Mouse (Mus musculus): ENCODE results near the gene Il18r1.
A peak's percentile ranks its signal among the peaks of the same experiment; 100 is the strongest.

Il18r1 gene

DNA sequence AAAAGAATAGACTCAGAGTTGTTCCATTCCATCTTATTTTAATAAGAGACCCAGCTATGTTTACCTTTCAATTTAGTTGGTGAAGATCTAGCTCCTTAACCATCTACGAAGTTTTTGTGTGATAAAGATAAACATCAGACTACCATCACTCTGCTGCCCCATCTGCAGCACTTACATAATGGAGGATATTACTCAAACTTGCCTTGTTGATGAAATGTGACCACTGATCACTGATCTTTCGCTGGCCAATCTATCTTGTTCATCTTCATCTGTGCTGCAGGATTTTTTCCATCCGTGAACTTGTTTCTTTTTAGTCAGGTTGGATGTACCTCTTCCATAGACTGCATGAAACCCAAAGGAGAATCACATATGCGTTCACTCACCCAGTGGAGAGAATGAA lies 29.2 kb downstream of the Il18r1 start:
- DNase-seq (ENCODE audit: low read depth, low spot score), result no peak

DNA sequence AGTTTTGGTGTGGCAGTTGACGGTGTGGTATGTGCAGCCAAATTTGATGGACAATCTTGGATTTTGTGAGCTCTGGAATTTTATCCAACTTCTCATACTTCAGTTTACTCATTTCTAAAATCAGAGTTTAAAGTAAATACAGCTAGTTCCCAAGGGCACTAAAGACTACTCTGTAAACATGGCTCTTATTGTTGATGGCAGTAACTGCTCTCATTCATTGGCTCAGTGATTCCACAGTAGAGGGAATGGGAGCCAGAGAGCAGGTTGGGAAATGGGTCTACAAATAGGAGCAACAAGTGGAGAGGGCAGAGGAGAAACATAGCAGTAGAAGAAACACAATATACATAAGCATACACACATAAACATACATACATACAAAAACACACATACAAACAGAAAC lies 34.4 kb downstream of the Il18r1 start:
- DNase-seq (ENCODE audit: low read depth, low spot score), result no peak

DNA sequence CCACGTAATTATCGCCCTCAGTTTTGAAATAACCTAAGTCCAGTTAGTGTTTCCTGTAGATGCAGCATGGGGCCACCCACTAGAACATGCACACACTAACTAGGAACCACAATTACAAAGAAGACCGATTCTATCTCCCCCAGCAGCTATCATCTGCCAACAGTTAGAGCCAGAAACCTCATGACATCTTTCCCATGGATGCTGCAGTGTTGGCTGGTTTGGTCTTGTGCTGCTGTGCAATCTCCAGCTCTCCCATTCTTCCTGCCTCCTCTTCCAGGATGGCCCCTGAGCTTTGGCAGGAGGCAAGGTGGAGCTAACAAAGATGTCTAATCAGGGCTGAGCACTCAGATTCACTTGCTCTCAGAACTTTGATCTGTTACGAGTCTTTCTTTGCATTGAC lies 35.8 kb downstream of the Il18r1 start:
- DNase-seq (ENCODE audit: low read depth, low spot score), result no peak

DNA sequence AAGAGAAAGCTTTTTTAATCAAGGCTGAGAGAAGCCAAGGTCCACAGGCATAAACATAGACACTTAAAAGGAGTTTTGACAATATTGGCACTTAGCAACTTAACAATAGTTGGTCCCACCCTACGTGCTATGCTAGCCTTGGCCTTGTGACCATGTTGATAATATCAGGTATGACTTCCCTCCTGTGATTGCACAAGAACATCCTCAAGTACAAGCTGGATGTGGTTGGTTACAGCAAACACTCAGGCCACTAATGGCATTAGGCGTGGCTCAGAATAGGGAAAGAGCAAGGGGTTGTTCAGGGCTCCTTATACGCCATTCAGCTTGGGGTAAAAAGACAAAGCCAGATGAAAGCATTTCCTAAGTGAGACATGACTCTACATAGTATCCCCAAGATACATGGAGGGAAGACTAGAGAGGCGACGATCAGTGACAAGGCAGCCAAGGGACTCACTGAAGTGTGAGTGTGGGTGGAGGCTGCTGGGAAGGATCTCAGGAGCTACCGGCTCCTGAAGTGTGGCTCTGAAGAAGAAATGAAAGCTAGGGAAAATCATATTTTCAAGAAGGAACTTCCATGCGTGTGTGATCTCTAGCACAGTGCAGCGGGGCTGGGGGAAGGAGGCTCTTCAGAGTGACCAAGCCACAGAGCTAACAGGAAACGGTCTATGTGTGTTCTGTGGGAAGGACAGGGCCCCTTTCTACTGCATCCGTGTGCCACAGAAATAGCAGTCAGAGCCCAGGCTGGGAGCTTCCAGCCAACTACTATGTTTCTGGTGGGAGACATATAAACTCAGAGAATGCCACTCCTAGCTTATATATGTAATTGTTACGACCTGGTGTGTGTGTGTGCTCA lies 36.4 kb downstream of the Il18r1 start:
- DNase-seq (ENCODE audit: low read depth, low spot score), result no peak

DNA sequence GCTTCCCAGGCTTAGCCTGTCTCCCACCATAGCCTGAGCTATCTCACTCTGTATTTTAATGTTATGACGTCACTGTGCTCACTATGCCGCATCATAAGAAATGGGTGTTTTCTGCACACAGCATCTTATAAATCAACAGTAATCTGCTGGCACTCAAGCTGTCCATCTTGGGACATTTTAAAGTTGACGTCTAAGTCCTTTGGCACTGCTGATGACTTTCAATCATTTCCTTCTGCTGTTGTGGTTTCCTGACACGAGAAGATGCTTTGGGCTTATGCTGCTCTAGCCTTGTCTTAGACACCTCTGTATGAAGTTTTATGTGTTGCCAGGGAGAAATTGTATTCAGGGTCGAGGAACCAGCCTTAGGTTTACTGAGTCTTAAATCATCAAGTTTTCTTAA lies 39.2 kb downstream of the Il18r1 start:
- DNase-seq (ENCODE audit: low read depth, low spot score), result no peak

DNA sequence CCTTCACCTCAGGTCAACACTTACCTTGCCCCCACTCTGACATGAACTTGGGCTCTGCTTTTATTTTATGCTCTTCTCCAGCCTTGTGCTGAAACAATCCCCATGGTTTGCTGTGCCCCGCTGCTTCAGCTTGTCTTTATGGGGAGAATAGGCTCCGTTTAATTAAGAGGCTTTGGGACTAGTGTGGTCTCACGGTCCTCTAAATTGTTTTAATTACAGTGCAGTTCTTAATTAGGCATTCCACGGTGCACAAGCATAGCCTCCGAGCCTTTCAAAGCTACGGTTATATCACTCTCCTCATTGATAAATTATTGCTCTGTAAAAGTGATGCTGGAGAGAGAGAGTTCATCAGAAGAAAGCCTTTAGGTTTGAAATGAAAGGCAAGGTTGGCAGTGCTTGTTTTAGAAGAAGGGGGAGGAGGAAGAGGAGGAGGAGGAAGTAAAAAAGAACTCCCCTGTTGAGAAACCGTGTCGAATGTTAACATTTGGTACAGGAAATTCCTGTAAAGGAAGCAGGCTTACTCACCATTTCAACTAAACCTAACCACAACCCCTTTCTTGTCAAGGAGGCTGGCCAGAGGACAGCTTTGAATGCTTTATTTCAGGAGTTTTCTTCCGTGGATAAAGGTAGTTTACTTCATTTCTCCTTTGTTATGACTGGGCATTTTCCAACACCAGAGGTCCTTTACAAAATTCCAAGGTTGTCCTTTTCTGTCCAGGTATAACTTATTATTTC lies 49.7 kb downstream of the Il18r1 start, which contains the start of gene Il18rap:
Gene Il18rap, plus strand, starts transcription at position 512 of the 735 bp plus-strand sequence.
- no peak for DNase-seq (ENCODE audit: low read depth, low spot score)

DNA sequence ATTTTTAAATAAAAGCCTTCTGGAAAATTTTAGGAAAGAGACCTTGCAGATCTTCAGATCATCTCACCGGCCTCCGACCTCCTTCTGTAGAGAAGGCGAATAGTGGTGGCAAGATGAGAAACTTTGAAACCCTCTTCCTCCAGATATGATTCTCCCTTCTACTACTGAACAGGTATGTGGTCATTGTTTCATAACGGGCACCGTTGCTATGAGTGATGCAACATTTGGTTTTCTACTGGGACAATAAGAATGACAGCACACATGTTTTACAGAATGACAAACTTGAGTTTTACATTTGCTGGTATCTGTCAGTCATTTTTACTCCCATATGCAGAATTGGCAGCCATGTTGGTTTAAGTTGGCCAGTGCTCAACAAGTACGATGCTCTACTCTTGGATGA lies 51.0 kb downstream of the Il18r1 start:
- no peak for DNase-seq (ENCODE audit: low read depth, low spot score)

DNA sequence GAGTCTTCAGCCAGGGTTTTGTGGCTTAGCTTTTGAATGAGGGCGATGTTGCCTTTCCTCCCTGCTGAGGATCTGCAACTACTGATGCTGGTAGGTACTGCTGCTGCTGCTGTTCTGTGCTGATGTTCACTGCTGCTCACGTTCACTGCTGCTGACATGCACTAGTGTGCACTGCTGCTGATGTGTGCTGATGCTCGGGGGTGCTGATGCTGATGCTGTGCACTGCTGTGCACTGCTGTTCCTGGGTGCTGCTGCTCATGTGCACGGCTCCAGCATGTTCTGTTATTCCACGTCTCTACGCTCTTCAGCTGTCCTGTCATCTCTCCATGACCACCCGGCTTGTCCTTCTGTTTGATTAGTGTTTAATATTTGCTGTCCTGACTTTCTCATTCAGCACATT lies 57.6 kb downstream of the Il18r1 start:
- DNase-seq (ENCODE audit: low read depth, low spot score), result no peak

DNA sequence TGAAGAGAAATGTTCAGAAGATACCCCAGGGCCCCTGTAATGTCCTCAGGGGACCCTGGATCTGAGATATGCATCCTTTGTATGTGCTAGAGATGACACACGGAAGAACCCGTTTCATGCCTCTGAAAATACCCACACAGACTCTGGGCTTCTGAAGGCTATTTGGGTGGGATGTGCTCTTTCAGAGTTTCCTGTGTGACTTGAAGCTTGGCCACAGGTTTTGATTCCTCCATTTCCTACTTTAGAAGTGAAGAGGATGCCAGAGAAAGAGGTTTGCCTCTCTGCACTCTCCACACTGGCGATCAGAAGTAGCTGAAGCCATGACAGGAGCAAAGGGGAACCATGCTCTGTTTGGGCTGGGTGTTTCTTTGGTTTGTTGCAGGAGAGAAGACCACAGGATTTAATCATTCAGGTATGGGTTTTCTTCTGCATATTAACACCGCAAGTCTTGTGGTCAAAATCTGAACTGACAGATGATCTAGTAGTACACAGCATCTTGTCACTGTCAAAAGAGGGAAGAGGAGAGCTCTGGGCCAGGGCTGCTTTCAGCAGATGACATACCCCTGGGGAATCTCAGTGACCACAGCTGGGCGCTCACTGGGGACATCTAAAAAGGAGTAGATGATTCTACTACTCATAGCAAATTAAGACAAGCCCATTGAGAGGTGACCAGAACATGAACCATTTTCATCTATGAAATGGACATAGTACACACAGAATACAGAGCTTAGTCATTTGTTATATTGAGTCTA lies 58.8 kb downstream of the Il18r1 start:
- no peak for DNase-seq (ENCODE audit: low read depth, low spot score)

DNA sequence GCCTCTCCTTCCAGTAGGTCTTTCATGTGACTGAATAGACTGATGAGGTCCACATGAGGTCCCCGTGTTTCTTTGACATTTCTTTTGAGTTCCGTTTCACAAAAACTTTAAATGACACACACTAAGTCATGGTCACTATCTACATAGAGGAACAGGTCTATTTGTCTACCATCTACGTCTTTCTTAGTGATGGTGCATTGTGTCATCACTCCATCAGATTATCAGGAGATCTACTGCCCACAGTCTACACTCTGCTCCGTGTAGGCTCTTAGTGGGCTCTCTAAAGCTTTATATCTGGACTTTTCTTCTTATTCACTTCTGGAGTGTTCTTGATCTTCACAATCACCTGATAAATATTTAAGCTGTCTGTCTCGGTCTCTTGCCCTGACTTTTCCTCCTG lies 63.9 kb downstream of the Il18r1 start:
- no peak for DNase-seq (ENCODE audit: low read depth, low spot score)

DNA sequence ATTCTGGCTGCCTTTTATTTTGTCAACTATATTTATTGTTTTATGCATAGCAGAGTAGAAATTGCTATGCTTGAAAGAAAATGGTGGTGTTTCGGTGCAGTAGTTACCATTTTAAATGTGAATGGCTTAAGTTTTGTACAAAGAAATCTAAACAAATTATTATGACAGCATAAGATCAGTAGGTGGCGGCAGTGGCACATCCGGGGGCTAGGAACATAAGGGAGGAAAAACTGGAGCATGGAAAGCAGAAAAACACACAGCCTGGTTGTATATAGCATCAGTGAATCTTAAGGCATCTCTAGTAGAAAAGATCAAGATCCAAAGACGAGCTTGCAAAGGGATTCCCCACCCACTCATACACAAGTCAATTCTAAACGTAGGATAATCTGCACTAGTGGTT lies 72.2 kb downstream of the Il18r1 start:
- DNase-seq (ENCODE audit: low read depth, low spot score), result no peak

DNA sequence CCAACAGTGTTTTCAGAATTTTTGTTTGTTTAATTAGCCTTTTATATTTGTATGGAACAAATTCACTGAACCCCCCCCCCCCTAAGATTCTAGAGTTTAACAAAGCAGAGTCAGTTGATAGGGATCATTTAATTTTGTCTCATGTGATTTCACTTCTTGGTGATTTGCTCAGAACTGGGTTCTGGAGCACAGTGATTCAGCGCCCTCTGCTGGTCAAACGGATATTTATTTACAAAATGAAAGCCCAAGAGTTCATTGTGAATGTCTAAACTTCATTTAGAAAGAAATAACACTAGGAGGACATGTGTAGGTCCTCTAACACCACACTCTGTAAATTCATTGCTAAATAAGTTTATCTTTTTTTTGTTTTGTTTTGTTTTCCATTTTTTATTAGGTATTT lies 79.3 kb downstream of the Il18r1 start:
- DNase-seq (ENCODE audit: low read depth, low spot score), result peak; percentile 60

DNA sequence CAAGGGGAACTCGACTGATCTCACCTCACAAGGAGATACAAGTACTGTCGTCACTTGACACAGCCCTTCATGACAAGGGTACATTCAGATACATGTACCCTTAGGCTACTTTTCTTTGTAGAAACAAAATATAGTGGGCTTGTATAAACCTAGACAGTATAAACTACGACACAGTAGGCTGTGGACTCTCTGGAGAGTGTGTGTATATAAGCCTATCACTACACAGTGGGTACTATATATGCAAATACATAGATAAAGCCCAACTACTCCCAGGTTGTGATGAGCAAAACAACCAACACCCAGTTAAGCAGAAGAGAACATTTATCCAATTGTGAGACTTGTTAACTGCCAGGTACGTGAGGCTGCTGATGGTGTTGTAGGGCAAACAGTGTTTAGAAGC lies 81.3 kb downstream of the Il18r1 start:
- DNase-seq (ENCODE audit: low read depth, low spot score), result no peak

DNA sequence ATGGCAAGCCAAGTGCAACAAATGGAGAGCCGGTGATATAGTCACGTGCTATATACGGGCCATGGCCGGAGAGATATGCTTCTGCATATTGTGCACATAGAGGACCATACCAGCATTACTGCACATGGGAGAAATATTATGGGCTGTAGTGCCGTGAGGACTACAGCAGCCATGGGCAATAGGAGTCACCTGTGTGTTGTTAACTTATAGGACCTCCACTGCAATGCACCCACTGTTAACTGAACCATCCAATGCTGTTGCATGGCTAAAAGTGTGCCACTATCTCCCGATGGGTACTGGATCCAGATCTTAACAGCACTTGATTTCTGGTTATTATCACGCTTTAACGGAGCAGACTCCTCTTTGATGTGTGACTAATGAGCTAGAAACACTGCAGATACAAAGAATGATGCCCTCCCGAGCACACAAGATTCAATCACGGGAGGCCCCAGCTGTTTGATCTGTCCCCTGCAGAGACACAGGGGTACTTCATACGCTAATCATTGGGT lies 81.8 kb downstream of the Il18r1 start:
- no peak for DNase-seq (ENCODE audit: low read depth, low spot score)

DNA sequence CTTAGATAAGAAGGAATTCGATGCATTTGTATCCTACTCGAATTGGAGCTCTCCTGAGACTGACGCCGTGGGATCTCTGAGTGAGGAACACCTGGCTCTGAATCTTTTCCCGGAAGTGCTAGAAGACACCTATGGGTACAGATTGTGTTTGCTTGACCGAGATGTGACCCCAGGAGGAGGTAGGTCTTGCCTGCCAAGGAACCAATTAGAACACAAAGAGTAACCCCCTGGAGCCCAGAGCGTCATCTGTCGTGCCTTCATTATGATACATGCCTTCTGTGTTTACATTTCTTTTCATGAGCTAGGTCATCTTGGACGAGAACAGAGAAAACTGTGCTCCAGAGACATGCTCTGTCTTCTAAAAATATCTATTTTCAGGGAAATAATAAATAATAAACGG lies 82.4 kb downstream of the Il18r1 start:
- no peak for DNase-seq (ENCODE audit: low read depth, low spot score)
